Mouse (Mus musculus) erythroid progenitor cell, adult 5-6 weeks (primary cell): Measurements from ENCODE around the gene Sult6b2. TPM values are rescaled to one million over a fixed set of nuclear protein-coding genes. Genes with fewer than 3 reads are reported as not detected.

Experiments
- ATAC-seq: replicated peaks from 2 replicates; pipeline ENCODE4 v1.8.0; 2016; ENCODE audit warnings: moderate number of reproducible peaks, mild to moderate bottlenecking, moderate TSS enrichment, inconsistent platforms; ENCODE audit not compliant: poor library complexity, low FRiP score, severe bottlenecking
- total RNA-seq, 2 experiments: library from RNA; stranded (forward) in 1 of 2; stranded (reverse) in 1 of 2; fragments of 150-400 nt in 1 of 2; fragments of 186-747, 209-891 nt in 1 of 2; gene quantifications; 2 replicates each; pipeline versions ENCODE4 v1.2.3 to v1.2.4; 2015 to 2017; ENCODE audit warnings: low replicate concordance in 2 of 2

Gene Sult6b2
- total RNA-seq (2015; ENCODE audit: low replicate concordance) (not detected in 2 replicates), total RNA-seq (2017; ENCODE audit: low replicate concordance) (not detected in 2 replicates)

- ATAC-seq, result no peak
These were observed at the start of gene Sult6b2 for GRCm38 (mm10) chr6:142804402-142804801. Gene Sult6b2, minus strand, starts transcription at chr6:142804502.

GRCm38 (mm10) chr6:142852419-142853377 lies 48.4 kb upstream of the Sult6b2 start:
- no peak for ATAC-seq

GRCm38 (mm10) chr6:142850436-142850835 lies 46.1 kb upstream of the Sult6b2 start:
- ATAC-seq, result no peak

DNA sequence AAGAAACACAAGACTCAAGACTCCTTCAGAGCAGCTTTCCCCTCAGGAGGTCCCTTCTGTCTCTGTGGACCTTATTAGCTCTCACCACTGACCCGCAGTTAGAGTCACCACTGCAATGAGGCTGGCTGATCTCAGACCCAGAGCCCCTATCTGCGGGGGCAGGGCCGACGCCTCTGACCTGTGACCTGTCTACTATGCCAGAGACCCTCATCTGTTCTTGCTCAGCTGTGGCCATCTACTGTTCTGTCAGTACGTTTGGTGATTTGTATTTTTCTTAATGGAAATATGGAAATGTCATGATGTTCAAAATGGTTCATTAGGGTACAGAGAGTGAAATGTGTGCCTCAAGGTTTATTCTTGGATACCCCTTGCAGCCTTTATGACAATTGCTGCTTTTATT lies 45.0 kb upstream of the Sult6b2 start:
- ATAC-seq, result no peak

- no peak for ATAC-seq
These were observed 43.8 kb upstream of the Sult6b2 start for GRCm38 (mm10) chr6:142847914-142848674.

- ATAC-seq, result no peak
These were observed 42.6 kb upstream of the Sult6b2 start for GRCm38 (mm10) chr6:142846855-142847254.

DNA sequence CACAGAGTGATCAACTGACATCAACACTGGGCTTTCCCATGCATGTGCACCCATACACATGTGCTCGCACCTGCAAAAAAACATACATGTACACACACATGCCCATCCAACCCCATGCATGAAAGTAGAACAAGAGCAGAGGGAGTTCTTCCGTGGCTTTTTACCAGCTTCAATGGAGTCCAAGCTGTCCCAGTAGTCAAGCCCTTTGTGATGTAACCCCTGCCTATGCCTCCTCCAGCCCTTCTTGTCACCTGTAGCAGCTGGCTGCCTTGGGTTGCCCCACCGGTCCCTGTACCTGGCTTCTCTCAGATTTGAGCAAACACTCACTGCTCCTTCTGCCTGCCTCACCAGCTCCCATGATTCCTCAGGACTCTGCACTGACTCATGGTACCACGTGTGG lies 40.8 kb upstream of the Sult6b2 start:
- ATAC-seq, result no peak

DNA sequence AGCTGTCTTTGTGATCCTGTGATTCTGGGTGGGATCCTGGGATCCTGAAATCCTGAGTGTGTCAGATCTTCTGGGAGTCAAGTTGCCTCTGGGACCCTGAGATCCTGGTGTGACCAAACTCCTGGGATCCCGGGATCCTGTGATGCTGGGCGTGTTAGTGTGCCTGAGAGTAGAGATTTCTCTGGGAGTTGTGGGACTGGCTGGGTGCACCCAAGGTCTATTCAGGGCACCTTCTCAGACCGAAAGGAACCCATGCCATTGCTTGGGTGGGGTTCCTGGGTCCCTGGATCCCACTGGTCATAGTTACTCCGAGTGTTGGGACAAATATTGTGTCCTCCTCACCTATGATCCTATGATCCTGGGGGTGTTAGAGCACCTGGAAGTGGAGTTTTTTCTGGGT lies 39.8 kb upstream of the Sult6b2 start:
- ATAC-seq, result no peak

DNA sequence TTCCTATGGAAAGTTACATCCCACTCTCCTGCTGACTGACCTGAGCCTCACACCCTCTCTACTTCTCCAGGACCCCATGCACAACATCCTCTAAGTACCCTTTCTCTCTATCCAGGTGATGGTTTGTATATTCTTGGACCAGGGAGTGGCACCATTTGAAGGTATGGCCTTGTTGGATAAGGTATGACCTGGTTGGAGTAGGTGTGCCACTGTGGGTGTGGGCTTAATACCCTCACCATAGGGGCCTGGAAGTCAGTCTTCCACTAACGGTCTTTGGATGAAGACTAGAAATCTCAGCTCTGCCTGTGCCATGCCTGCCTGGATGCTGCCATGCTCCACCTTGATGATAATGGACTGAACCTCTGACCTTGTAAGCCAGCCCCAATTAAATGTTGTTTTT lies 34.2 kb upstream of the Sult6b2 start:
- no peak for ATAC-seq

DNA sequence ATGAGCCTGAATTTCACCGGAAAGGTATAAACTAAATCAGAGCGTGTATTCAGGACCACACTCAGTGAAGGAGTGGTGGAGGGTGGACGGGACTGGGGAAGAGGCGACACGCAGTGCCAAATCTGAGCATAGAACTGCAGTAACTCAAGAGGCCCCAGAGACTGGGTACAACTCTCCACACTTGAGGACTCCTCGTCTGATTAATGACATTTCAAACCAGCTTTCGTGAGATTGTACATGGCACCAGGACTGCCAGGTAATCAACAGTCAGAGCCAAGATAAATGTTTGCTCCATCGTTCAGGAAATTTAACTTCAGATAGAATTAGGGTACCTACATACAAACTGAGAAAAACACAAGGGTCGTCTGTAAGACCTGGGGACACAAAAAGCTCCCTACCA lies 33.0 kb upstream of the Sult6b2 start:
- ATAC-seq, result no peak

- ATAC-seq, result no peak
These were observed 31.4 kb upstream of the Sult6b2 start for GRCm38 (mm10) chr6:142835726-142836125.

DNA sequence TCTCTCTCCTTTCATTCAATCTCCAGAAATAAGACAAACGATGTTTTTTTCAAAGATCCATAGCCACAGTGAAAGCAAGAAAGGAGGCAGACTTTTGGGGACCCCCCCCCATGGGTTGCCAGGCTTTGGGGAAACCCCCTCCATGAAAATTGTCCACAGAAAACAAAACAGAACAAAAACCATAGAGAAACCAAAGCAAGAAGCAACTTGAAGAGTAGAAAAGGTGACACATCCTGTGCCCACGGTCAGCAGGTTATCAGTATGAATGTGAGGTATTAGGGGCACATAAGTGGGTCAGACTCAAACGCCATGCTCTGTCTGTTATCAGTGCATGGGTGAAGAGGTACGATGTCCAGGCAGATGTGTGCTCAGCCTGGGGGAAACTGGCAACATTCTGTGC lies 30.6 kb upstream of the Sult6b2 start:
- ATAC-seq, result no peak

GRCm38 (mm10) chr6:142831706-142832105 lies 27.4 kb upstream of the Sult6b2 start:
- no peak for ATAC-seq

DNA sequence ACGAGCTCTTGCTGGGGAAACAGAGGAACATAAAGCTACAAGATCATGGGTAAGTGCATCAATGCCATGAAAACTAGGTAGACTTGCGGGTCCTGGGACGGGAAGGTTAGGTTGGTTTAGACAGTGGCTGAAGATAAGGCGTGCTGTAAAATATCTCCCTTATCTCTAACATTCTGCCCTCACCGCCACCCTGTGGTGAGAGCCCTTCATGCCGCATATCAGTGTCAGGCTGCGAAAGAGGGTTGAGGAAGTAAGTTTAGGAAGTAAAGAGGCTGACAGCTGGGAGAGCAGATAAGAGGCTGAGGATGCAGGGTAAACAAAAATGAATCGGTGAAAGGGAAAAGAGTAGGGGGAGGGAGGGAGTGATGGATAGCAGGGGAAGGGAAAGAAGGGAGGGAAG lies 26.9 kb upstream of the Sult6b2 start:
- ATAC-seq, result no peak

- ATAC-seq, result no peak
These were observed 25.9 kb upstream of the Sult6b2 start for GRCm38 (mm10) chr6:142830221-142830620.

DNA sequence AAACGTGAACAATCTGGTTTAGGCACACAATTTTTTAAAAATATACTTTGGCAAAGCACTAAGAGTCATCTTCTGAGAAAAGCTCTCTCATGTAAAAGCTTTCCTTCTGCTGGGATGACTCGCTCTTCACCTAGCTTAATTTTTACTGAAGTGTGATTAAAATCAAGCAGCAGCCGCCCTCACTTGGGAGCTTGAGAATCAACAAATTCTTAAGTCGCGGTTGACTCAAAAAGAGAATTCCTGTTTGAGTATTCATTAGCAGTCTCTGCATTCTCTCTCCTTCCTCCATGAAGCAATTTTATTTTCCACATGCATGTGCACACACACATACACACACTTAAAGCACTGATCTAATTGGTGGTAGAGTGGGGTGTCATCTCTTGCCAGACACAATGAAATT lies 21.1 kb upstream of the Sult6b2 start:
- ATAC-seq, result no peak

DNA sequence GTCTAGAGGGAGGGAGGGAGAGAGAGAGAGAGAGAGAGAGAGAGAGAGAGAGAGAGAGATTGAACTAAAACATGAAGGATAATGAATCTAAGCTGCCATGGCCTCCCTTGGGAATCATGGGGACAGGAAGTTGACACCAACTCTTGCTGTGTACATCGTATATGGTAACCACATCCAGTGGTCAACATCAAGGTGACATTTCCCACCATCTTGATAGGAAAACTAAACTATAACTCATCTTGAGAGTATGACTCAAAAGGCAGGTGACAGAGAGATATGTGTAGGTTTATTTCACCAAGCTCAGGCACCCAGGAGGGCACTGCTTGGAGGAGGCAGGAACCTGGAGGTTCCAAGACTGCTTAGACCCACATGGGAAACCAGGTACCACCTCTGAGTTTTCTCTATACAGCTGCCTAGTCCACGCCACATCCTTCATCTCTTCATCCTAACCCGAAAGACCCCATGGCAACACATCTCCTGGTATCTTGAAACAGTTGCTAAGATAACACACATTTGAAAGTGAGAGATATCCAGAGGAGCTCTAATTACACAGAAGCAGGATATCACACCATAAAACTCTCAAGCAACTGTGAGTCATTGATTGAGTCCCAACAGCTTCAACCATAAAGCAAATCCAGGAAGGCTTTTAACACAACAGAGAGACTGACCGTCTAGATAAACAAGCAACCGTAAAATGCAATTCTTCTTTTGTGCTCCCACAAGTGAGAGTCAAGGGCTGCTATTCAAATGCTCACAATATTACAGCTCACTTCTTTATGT lies 18.9 kb upstream of the Sult6b2 start:
- ATAC-seq, result no peak

- no peak for ATAC-seq
These were observed 14.0 kb upstream of the Sult6b2 start for GRCm38 (mm10) chr6:142818306-142818705.

DNA sequence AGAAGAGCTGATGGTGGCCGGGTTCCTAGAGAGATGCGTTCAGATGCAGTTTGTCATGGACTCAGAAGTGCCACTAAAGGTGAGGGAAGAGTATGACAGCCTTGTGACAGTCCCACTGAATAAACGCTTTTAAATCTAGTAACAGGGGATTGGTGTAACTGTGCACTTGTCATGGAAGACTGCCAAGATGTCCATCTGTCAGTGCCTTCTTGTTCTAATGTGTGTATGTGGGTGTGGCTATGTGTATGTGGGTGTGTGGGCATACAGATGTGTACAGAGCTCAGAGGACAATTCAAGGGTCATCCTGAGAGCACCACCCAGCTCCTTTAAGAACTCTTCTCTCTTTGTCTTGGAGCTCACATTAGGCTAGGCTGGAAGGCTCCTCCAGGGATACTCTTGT lies 11.2 kb upstream of the Sult6b2 start:
- no peak for ATAC-seq

DNA sequence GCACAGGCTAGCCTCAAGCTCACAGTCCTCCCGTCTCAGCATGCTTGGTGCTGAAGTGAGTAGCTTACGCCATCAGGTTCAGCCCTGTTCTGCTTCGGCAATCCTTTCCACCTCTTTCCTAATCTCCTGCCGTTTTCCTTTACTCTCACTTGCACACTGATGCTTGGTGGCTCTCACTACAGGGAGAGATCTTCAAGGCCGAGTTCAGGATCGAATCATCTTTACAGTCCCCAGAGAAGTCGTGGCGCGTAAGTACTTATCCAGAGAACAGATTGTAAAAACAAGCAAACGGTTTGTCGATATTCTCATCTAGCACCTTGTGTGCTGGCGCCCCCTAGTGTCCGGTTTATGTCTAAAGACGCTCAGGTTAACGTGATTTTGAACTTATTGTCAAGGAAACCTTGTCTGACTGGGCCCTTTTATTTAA lies 10.2 kb upstream of the Sult6b2 start:
- ATAC-seq, result no peak
